Mouse (Mus musculus) liver, postnatal 0 days (tissue): ENCODE results near the gene Sumf2. TPM values are rescaled to one million over a fixed set of nuclear protein-coding genes. Genes with fewer than 3 reads are reported as not detected.

ENCODE experiments used
- ATAC-seq: fragments of 200-750 bp; cut with Nextera tagmentation; 2 replicates; pipeline ENCODE4 v1.8.0; 2017; ENCODE audit warnings: mild to moderate bottlenecking, moderate library complexity
- DNase-seq: peaks from one replicate; pipeline ENCODE4 v3.0.0-alpha.2; 2016
- H3K27ac ChIP-seq: fragments of 300-500 bp; sonication (generic); 2 replicates; pipeline ENCODE4 v1.5.1; 2014; ENCODE audit warnings: antibody characterized with exemption, moderate library complexity, mild to moderate bottlenecking, low read depth
- H3K27me3 ChIP-seq: fragments of 300-500 bp; sonication (generic); 2 replicates; pipeline ENCODE4 v1.6.1; 2014; ENCODE audit warnings: low read length, control low read depth, mixed read lengths; ENCODE audit not compliant: insufficient read depth
- H3K36me3 ChIP-seq: fragments of 300-500 bp; sonication (generic); replicated peaks from 2 replicates; pipeline ENCODE4 v1.6.1; 2014; ENCODE audit warnings: mild to moderate bottlenecking, control low read depth, low read length, moderate library complexity, mixed read lengths; ENCODE audit not compliant: insufficient read depth
- H3K4me1 ChIP-seq: fragments of 300-500 bp; sonication (generic); 2 replicates; pipeline ENCODE4 v1.6.1; 2014; ENCODE audit warnings: antibody characterized with exemption, mild to moderate bottlenecking, control low read depth; ENCODE audit not compliant: insufficient read depth
- H3K4me2 ChIP-seq: fragments of 300-500 bp; sonication (generic); 2 replicates; pipeline ENCODE4 v1.6.1; 2014; ENCODE audit warnings: low read depth, mild to moderate bottlenecking, low read length, moderate library complexity, mixed read lengths
- H3K4me3 ChIP-seq: fragments of 300-500 bp; sonication (generic); 2 replicates; pipeline ENCODE4 v1.5.1; 2014; ENCODE audit warnings: low read depth, low read length
- H3K9ac ChIP-seq: fragments of 300-500 bp; sonication (generic); replicated peaks from 2 replicates; pipeline ENCODE4 v1.6.1; 2014; ENCODE audit warnings: mild to moderate bottlenecking, moderate library complexity
- H3K9me3 ChIP-seq: fragments of 300-500 bp; sonication (generic); 2 replicates; pipeline ENCODE4 v1.6.1; 2016; ENCODE audit warnings: mild to moderate bottlenecking, control low read depth, low read length, mixed read lengths
- CTCF ChIP-seq: sonication (generic); IDR thresholded peaks from 2 replicates; pipeline ENCODE4 v1.5.1; 2016; ENCODE audit warnings: antibody characterized with exemption, low read depth
- EP300 ChIP-seq: IDR thresholded peaks from 2 replicates; pipeline ENCODE4 v1.6.1; 2016; ENCODE audit warnings: antibody characterized with exemption, low read depth, mild to moderate bottlenecking
- WGBS: fragments of 180-500 bp; shearing (Covaris S2); extraction: QIAGEN DNeasy Blood & Tissue Kit; methylation state at CpG from one replicate; pipeline ENCODE4 v1.1.7; 2014; ENCODE audit not compliant: insufficient replicate concordance; 5-methylcytosine and 5-hydroxymethylcytosine counted together
- polyA plus RNA-seq: library from polyadenylated mRNA; unstranded; fragments of >200 nt; fragmentation: Nextera tagmentation; extraction: Ambion mirVana; gene quantifications from 2 replicates; pipeline ENCODE4 v1.2.1, GENCODE M21; 2015

Gene Sumf2
- 12.4 and 14.8 TPM in 2 replicates for polyA plus RNA-seq

- peak within 1 kb of the TSS; percentile 78 for H3K9ac ChIP-seq
Observed at GRCm38 (mm10) chr5:129846752-129847557, at the start of gene Sumf2. Gene Sumf2 (plus strand): TSS chr5:129846986.

GRCm38 (mm10) chr5:129844848-129845247 is 1.9 kb upstream of the Sumf2 start:
- WGBS, result 70% methylated on average over 5 of the region's 5 CpGs
- H3K4me2 ChIP-seq, result no peak overlapping the region
- H3K36me3 ChIP-seq, result peaks cover 19% of the 10 kb centered on the region
- no peaks in the 10 kb centered on the region for H3K27me3 ChIP-seq
- H3K4me3 ChIP-seq, result no peak overlapping the region
- TF ChIP-seq EP300 (no peak), CTCF (no peak)
- H3K27ac ChIP-seq, result no peak overlapping the region
- ATAC-seq (no peak), DNase-seq (no peak)
- H3K9ac ChIP-seq, result no peak overlapping the region
- peaks cover 10% of the 10 kb centered on the region for H3K4me1 ChIP-seq
- H3K9me3 ChIP-seq, result no peaks in the 10 kb centered on the region

More at GRCm38 (mm10) chr5:129846752-129847557, at the start of gene Sumf2:
- WGBS, result 5% methylated on average over 22 of the region's 22 CpGs
- ATAC-seq, result peak; percentile 99
- DNase-seq, result peak; percentile 95
- no peak for TF ChIP-seq CTCF
- no peaks in the 10 kb centered on the region for H3K9me3 ChIP-seq
- H3K27ac ChIP-seq, result peak within 1 kb of the TSS; percentile 76
- peak within 1 kb of the TSS; percentile 96 for H3K4me2 ChIP-seq
- peak within 1 kb of the TSS; percentile 88 for H3K4me3 ChIP-seq
- peaks cover 23% of the 10 kb centered on the region for H3K36me3 ChIP-seq
- peaks cover 10% of the 10 kb centered on the region for H3K4me1 ChIP-seq
- no peaks in the 10 kb centered on the region for H3K27me3 ChIP-seq

DNA sequence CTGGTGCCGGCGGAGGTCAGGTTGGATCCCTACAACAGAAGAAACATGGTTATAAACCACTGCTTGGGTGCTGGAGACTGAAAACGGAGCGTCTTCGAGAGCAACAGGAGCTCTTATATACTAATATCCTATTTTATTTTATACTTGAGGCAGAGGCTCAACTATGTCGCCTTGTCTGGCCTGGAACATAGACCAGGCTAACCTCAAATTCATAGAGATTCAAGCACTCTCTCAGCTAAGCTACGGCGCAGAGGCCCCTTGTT is 703 bp downstream of the Sumf2 start:
- TF ChIP-seq EP300 (no peak), CTCF (no peak)
- H3K9ac ChIP-seq, result peak overlapping the region; percentile 78
- peak overlapping the region; percentile 96 for H3K4me2 ChIP-seq
- 25% methylated on average over 8 of the region's 8 CpGs for WGBS
- H3K27me3 ChIP-seq, result no peaks in the 10 kb centered on the region
- H3K4me1 ChIP-seq, result peaks cover 10% of the 10 kb centered on the region
- 0 out of 2 replicates have a peak overlapping the region, but pooled peaks have one; percentile 76 for H3K27ac ChIP-seq
- no peaks in the 10 kb centered on the region for H3K9me3 ChIP-seq
- H3K36me3 ChIP-seq, result peaks cover 23% of the 10 kb centered on the region
- ATAC-seq, result no peak
- DNase-seq, result no peak
- peak overlapping the region; percentile 88 for H3K4me3 ChIP-seq

- 74% methylated on average over 5 of the region's 5 CpGs for WGBS
- Histone ChIP-seq H3K4me1 (no peaks in the 10 kb centered on the region), H3K4me3 (no peak overlapping the region), H3K27me3 (no peaks in the 10 kb centered on the region), H3K36me3 (peaks cover 12% of the 10 kb centered on the region), H3K27ac (no peak overlapping the region), H3K4me2 (no peak overlapping the region), H3K9ac (no peak overlapping the region), H3K9me3 (no peaks in the 10 kb centered on the region)
- DNase-seq (no peak), ATAC-seq (no peak)
- TF ChIP-seq CTCF (no peak), EP300 (no peak)
Observed at GRCm38 (mm10) chr5:129855163-129855562, 8.4 kb downstream of the Sumf2 start.

- DNase-seq (no peak), ATAC-seq (no peak)
- no peaks in the 10 kb centered on the region for H3K4me1 ChIP-seq
- no peak overlapping the region for H3K9ac ChIP-seq
- H3K27me3 ChIP-seq, result no peaks in the 10 kb centered on the region
- peak; percentile 32 for TF ChIP-seq CTCF
- TF ChIP-seq EP300, result no peak
- peaks cover 10% of the 10 kb centered on the region for H3K36me3 ChIP-seq
- WGBS, result 87% methylated on average over 5 of the region's 5 CpGs
- H3K27ac ChIP-seq, result no peak overlapping the region
- H3K4me2 ChIP-seq, result no peak overlapping the region
- H3K9me3 ChIP-seq, result no peaks in the 10 kb centered on the region
- H3K4me3 ChIP-seq, result no peak overlapping the region
Observed at GRCm38 (mm10) chr5:129856414-129856813, 9.6 kb downstream of the Sumf2 start.

DNA sequence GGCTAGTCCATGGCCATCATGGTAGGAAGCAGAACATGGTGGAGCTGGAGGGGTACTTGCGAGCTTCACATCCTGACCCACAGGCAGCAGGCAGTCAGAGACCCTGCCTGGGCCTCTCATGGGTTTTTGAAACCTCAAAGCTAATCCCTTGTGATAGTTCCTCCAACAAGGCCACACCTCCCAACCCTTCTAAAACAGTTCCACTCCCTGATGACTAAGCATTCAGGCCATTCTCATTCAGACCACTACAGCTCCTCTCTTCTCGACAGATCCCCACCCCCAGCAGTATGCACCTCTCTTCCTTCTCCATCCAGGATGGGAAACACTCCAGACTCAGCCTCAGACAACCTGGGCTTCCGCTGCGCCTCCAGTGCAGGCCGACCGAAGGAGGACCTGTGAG is 15.5 kb downstream of the Sumf2 start:
- no peak overlapping the region for H3K4me3 ChIP-seq
- H3K36me3 ChIP-seq, result peaks cover 6% of the 10 kb centered on the region; the same call in 1 of the 2 replicates
- H3K27ac ChIP-seq, result no peak overlapping the region
- no peak overlapping the region for H3K4me2 ChIP-seq
- no peaks in the 10 kb centered on the region for H3K9me3 ChIP-seq
- DNase-seq (no peak), ATAC-seq (no peak)
- H3K4me1 ChIP-seq, result no peaks in the 10 kb centered on the region
- H3K27me3 ChIP-seq, result no peaks in the 10 kb centered on the region
- no peak overlapping the region for H3K9ac ChIP-seq
- TF ChIP-seq CTCF, result no peak
- TF ChIP-seq EP300, result no peak
- WGBS, result 89% methylated on average over 6 of the region's 6 CpGs
